Mouse (Mus musculus) neutrophil, adult 59 days (primary cell): ENCODE data around the gene Icam2. TPM values are rescaled to one million over a fixed set of nuclear protein-coding genes. Genes with fewer than 3 reads are reported as not detected.

Source experiments
- total RNA-seq, 2 experiments: library from RNA; stranded (reverse); gene quantifications; 1 replicate in 1 of 2; 2 replicates in 1 of 2; pipeline ENCODE4 v1.2.4; 2023

Icam2 gene
- total RNA-seq = 10 to 100 TPM; 15.7 to 19.1 TPM

GRCm38 (mm10) chr11:106387791-106388216, at the start of gene Icam2:
Gene Icam2 (minus strand): TSS chr11:106388075.

GRCm38 (mm10) chr11:106365366-106365765, 22.5 kb downstream of the Icam2 start, which contains the start of gene Prr29:
Gene Prr29 (plus strand): TSS chr11:106365472.

GRCm38 (mm10) chr11:106353188-106353587, 34.7 kb downstream of the Icam2 start, which contains the start of gene Scn4a:
Gene Scn4a (minus strand): TSS chr11:106353288.

Other genes starting within 250 kb of the Icam2 start
- 1 to 10 TPM; 1.7 to 5.7 TPM for gene Gm10840, start 227.2 kb downstream of the Icam2 start, total RNA-seq
- gene Limd2, start 227.2 kb downstream of the Icam2 start, total RNA-seq = 100 to 1,000 TPM; 442 to 451 TPM
- 10 to 100 TPM; 21.5 to 24.7 TPM for gene Strada, start 185.9 kb downstream of the Icam2 start, total RNA-seq
- gene Ccdc47, start 171.7 kb downstream of the Icam2 start, total RNA-seq = 10 to 100 TPM; 30.8 to 41.2 TPM
- gene Ddx42, start 171.1 kb downstream of the Icam2 start, total RNA-seq = 10 to 100 TPM; 34.5 to 35.3 TPM
- gene Ftsj3, start 132.0 kb downstream of the Icam2 start, total RNA-seq = 10 to 100 TPM; 20.8 to 20.9 TPM
- 10 to 100 TPM; 28.5 to 35.0 TPM for gene Psmc5, start 131.9 kb downstream of the Icam2 start, total RNA-seq
- gene Smarcd2, start 115.1 kb downstream of the Icam2 start, total RNA-seq = 10 to 100 TPM; 91.3 to 96.2 TPM
- gene Tcam1, start 111.4 kb downstream of the Icam2 start, total RNA-seq = under 1 TPM; 0.11 to 0.22 TPM
- gene Gh, start 86.2 kb downstream of the Icam2 start, total RNA-seq = not detected
- 10 to 100 TPM; 13.0 to 25.4 TPM for gene Cd79b, start 73.3 kb downstream of the Icam2 start, total RNA-seq
- under 1 TPM; 0.04 TPM for gene Scn4a, start 34.8 kb downstream of the Icam2 start, total RNA-seq
- not detected for gene Prr29, start 22.6 kb downstream of the Icam2 start, total RNA-seq
- gene Ern1, start 99.8 kb upstream of the Icam2 start, total RNA-seq = 10 to 100 TPM; 41.0 to 52.8 TPM
- gene Tex2, start 225.3 kb upstream of the Icam2 start, total RNA-seq = 10 to 100 TPM; 34.2 to 39.4 TPM